Mouse (Mus musculus): Measurements from ENCODE around the gene Oxt.
"Not testable (repeated sequence)": the region's sequence is repeated elsewhere in the genome, so short reads cannot be mapped to it uniquely, and the experiment has no call there.

Gene Oxt

GRCm38 (mm10) chr2:130575873-130576272 is at the start of gene Oxt:
TSS of gene Oxt (plus strand) at chr2:130576173.
- no peak for DNase-seq (ENCODE audit: low read depth, low spot score)

- no peak for DNase-seq (ENCODE audit: low read depth, low spot score)
These were observed 47.5 kb upstream of the Oxt start for GRCm38 (mm10) chr2:130528457-130528856.

- no peak for DNase-seq (ENCODE audit: low read depth, low spot score)
These were observed 46.7 kb upstream of the Oxt start for GRCm38 (mm10) chr2:130529290-130529689.

GRCm38 (mm10) chr2:130529925-130530324 is 46.0 kb upstream of the Oxt start:
- DNase-seq (ENCODE audit: low read depth, low spot score): no peak

- DNase-seq (ENCODE audit: low read depth, low spot score): no peak
These were observed 43.8 kb upstream of the Oxt start for GRCm38 (mm10) chr2:130532201-130532600.

- no peak for DNase-seq (ENCODE audit: low read depth, low spot score)
These were observed 41.0 kb upstream of the Oxt start for GRCm38 (mm10) chr2:130535017-130535416.

GRCm38 (mm10) chr2:130536890-130537289 is 39.1 kb upstream of the Oxt start:
- no peak for DNase-seq (ENCODE audit: low read depth, low spot score)

- no peak for DNase-seq (ENCODE audit: low read depth, low spot score)
These were observed 37.0 kb upstream of the Oxt start for GRCm38 (mm10) chr2:130538876-130539546.

- DNase-seq (ENCODE audit: low read depth, low spot score): no peak
These were observed 35.7 kb upstream of the Oxt start for GRCm38 (mm10) chr2:130540266-130540665.

GRCm38 (mm10) chr2:130546957-130547356 is 29.0 kb upstream of the Oxt start:
- no peak for DNase-seq (ENCODE audit: low read depth, low spot score)

GRCm38 (mm10) chr2:130554841-130555240 is 21.1 kb upstream of the Oxt start:
- no peak for DNase-seq (ENCODE audit: low read depth, low spot score)

- no peak for DNase-seq (ENCODE audit: low read depth, low spot score)
These were observed 19.7 kb upstream of the Oxt start for GRCm38 (mm10) chr2:130556292-130556691.

GRCm38 (mm10) chr2:130557462-130557861 is 18.5 kb upstream of the Oxt start:
- DNase-seq (ENCODE audit: low read depth, low spot score): no peak

GRCm38 (mm10) chr2:130558015-130558414 is 18.0 kb upstream of the Oxt start:
- no peak for DNase-seq (ENCODE audit: low read depth, low spot score)

- DNase-seq (ENCODE audit: low read depth, low spot score): peak; percentile 48
These were observed 12.5 kb upstream of the Oxt start, which contains the start of gene Mrps26 for GRCm38 (mm10) chr2:130563212-130564055. TSS of gene Mrps26 (plus strand) at chr2:130563742.

GRCm38 (mm10) chr2:130564063-130564462 is 11.9 kb upstream of the Oxt start:
- no peak for DNase-seq (ENCODE audit: low read depth, low spot score)

- no peak for DNase-seq (ENCODE audit: low read depth, low spot score)
These were observed 11.0 kb upstream of the Oxt start for GRCm38 (mm10) chr2:130564983-130565382.

- no peak for DNase-seq (ENCODE audit: low read depth, low spot score)
These were observed 7.1 kb upstream of the Oxt start for GRCm38 (mm10) chr2:130568921-130569320.

- no peak for DNase-seq (ENCODE audit: low read depth, low spot score)
These were observed 6.0 kb upstream of the Oxt start for GRCm38 (mm10) chr2:130569926-130570325.

GRCm38 (mm10) chr2:130574960-130575359 is 1.0 kb upstream of the Oxt start:
- no peak for DNase-seq (ENCODE audit: low read depth, low spot score)

GRCm38 (mm10) chr2:130576564-130576963 is 591 bp downstream of the Oxt start:
- DNase-seq (ENCODE audit: low read depth, low spot score): not testable (repeated sequence)

GRCm38 (mm10) chr2:130577021-130577420 is 1.0 kb downstream of the Oxt start:
- no peak for DNase-seq (ENCODE audit: low read depth, low spot score)

GRCm38 (mm10) chr2:130577632-130578031 is 1.7 kb downstream of the Oxt start:
- DNase-seq (ENCODE audit: low read depth, low spot score): no peak
